Mouse (Mus musculus) cortical plate, adult 2 months (tissue): ENCODE results near the gene Zfp418.

ENCODE experiments used
- CTCF ChIP-seq: fragments of 200-500 bp; IDR thresholded peaks from 2 replicates; pipeline ENCODE4 v1.5.1; 2011; ENCODE audit warnings: mild to moderate bottlenecking, control low read depth, low read length; ENCODE audit not compliant: insufficient read depth; ENCODE audit errors: extremely low read depth
- POLR2A ChIP-seq: fragments of 200-500 bp; IDR thresholded peaks from 2 replicates; pipeline ENCODE4 v1.6.1; 2011; ENCODE audit warnings: mild to moderate bottlenecking, low read length, control low read depth; ENCODE audit not compliant: insufficient read depth; ENCODE audit errors: extremely low read depth

GRCm38 (mm10) chr7:7188191-7188942 is 17.2 kb downstream of the Zfp418 start:
- TF ChIP-seq CTCF (peak; percentile 66), POLR2A (no peak)
